In genomic region chr8:79534271-79534889, GRCm38 (mm10) we compare ENCODE assay signal across 12 mouse cellular contexts.
DNase-seq lines count a peak whose midpoint lies in the region; ATAC-seq lines count a peak whose summit lies in the region.
"Had no signal": no experiment of that assay in that cellular context is flagged by ENCODE, and none has a peak within 500 bp of the region (broad histone marks: within the 10 kb centered on the region; RNA-seq: fewer than 3 reads in every experiment).

No protein-coding gene starts in this region.

- no peaks in the 10 kb centered on the region for H3K36me3 ChIP-seq in embryonic facial prominence, embryonic 15.5 days
- H3K36me3 ChIP-seq in hindbrain, embryonic 10.5 days, result no peaks in the 10 kb centered on the region
- H3K36me3 ChIP-seq: embryonic facial prominence, embryonic 12.5 days; liver, embryonic 12.5 days; midbrain, embryonic 12.5 days had no signal

- 35% methylated on average over 12 of the region's 12 CpGs for WGBS in embryonic facial prominence, embryonic 15.5 days
- WGBS in hindbrain, embryonic 10.5 days, result 80% methylated on average over 12 of the region's 12 CpGs

- no peak overlapping the region for H3K4me3 ChIP-seq in embryonic facial prominence, embryonic 15.5 days (replicated peaks)
- no peak overlapping the region for H3K4me3 ChIP-seq in hindbrain, embryonic 10.5 days
- H3K4me3 ChIP-seq: embryonic facial prominence, embryonic 12.5 days; liver, embryonic 12.5 days; midbrain, embryonic 12.5 days had no signal

- peaks cover 5% of the 10 kb centered on the region; the same call in 1 of the 2 replicates for H3K4me1 ChIP-seq in embryonic facial prominence, embryonic 15.5 days
- no peaks in the 10 kb centered on the region for H3K4me1 ChIP-seq in hindbrain, embryonic 10.5 days (replicated peaks)
- H3K4me1 ChIP-seq: embryonic facial prominence, embryonic 12.5 days; liver, embryonic 12.5 days; midbrain, embryonic 12.5 days had no signal

- ATAC-seq in embryonic facial prominence, embryonic 15.5 days (ENCODE audit: insufficient number of reproducible peaks, low FRiP score, low TSS enrichment, low read depth), result peak; percentile 85
- ATAC-seq: liver, embryonic 12.5 days; Patski had no signal

- H3K9me3 ChIP-seq in embryonic facial prominence, embryonic 15.5 days (replicated peaks), result no peaks in the 10 kb centered on the region
- H3K9me3 ChIP-seq in hindbrain, embryonic 10.5 days, result no peaks in the 10 kb centered on the region
- H3K9me3 ChIP-seq: embryonic facial prominence, embryonic 12.5 days; liver, embryonic 12.5 days; midbrain, embryonic 12.5 days had no signal

- DNase-seq in kidney, postnatal 4 days, result peak; percentile 35 to 58
- DNase-seq in kidney, postnatal 25 days, result no peak
- peak; percentile 13 to 35 for DNase-seq in frontal cortex, postnatal 36 days (ENCODE audit: low spot score in 2 of 2)
- peak; percentile 29 to 54 for DNase-seq in right cerebral cortex, adult 2 months (ENCODE audit: low spot score in 2 of 2)
- DNase-seq in retina, postnatal 1 day, result no peak
- no peak for DNase-seq in hindbrain, embryonic 10.5 days (ENCODE audit: low spot score)
- DNase-seq: heart, adult 18-20 months had no signal

- H3K27ac ChIP-seq in embryonic facial prominence, embryonic 15.5 days (replicated peaks), result peak overlapping the region; percentile 18
- no peak overlapping the region for H3K27ac ChIP-seq in hindbrain, embryonic 10.5 days
- H3K27ac ChIP-seq: embryonic facial prominence, embryonic 12.5 days; liver, embryonic 12.5 days; midbrain, embryonic 12.5 days had no signal

- no peak overlapping the region for H3K4me2 ChIP-seq in embryonic facial prominence, embryonic 15.5 days (replicated peaks)
- H3K4me2 ChIP-seq: embryonic facial prominence, embryonic 12.5 days; liver, embryonic 12.5 days; midbrain, embryonic 12.5 days had no signal

- no peaks in the 10 kb centered on the region for H3K27me3 ChIP-seq in embryonic facial prominence, embryonic 15.5 days
- H3K27me3 ChIP-seq in hindbrain, embryonic 10.5 days (ENCODE audit: insufficient read depth, poor library complexity, severe bottlenecking), result no peaks in the 10 kb centered on the region
- H3K27me3 ChIP-seq: embryonic facial prominence, embryonic 12.5 days; liver, embryonic 12.5 days; midbrain, embryonic 12.5 days; Patski had no signal

- no peak overlapping the region for H3K9ac ChIP-seq in embryonic facial prominence, embryonic 15.5 days
- H3K9ac ChIP-seq: embryonic facial prominence, embryonic 12.5 days; liver, embryonic 12.5 days; midbrain, embryonic 12.5 days had no signal

Comparison
In these comparisons a context has a peak if more than half of its experiments do, and no peak if none do; other contexts are left out.
1. DNase-seq: peak in kidney, postnatal 4 days (2 of 2), frontal cortex, postnatal 36 days (2 of 2) and right cerebral cortex, adult 2 months (2 of 2); none in kidney, postnatal 25 days (0 of 2), retina, postnatal 1 day (single experiment) and hindbrain, embryonic 10.5 days (single experiment).